Mouse (Mus musculus) stomach, embryonic 15.5 days (tissue): ENCODE results near the gene Klri2. TPM values are rescaled to one million over a fixed set of nuclear protein-coding genes. Genes with fewer than 3 reads are reported as not detected.
"Not testable (repeated sequence)": the region's sequence is repeated elsewhere in the genome, so short reads cannot be mapped to it uniquely, and the experiment has no call there.

Source experiments
- ATAC-seq: fragments of 200-750 bp; cut with Nextera tagmentation; 2 replicates; pipeline ENCODE4 v1.8.0; 2017; ENCODE audit warnings: low read depth, moderate number of reproducible peaks, moderate TSS enrichment; ENCODE audit not compliant: insufficient read depth, low FRiP score
- H3K27ac ChIP-seq: fragments of 300-500 bp; sonication (generic); 2 replicates; pipeline ENCODE4 v1.5.1; 2015; ENCODE audit warnings: mild to moderate bottlenecking, inconsistent platforms
- H3K27me3 ChIP-seq: fragments of 300-500 bp; sonication (generic); replicated peaks from 2 replicates; pipeline ENCODE4 v1.6.1; 2015; ENCODE audit warnings: inconsistent platforms
- H3K36me3 ChIP-seq: fragments of 300-500 bp; sonication (generic); 2 replicates; pipeline ENCODE4 v1.6.1; 2015; ENCODE audit warnings: inconsistent platforms
- H3K4me1 ChIP-seq: fragments of 300-500 bp; sonication (generic); 2 replicates; pipeline ENCODE4 v1.6.1; 2015; ENCODE audit warnings: inconsistent platforms
- H3K4me2 ChIP-seq: fragments of 300-500 bp; sonication (generic); 2 replicates; pipeline ENCODE4 v1.6.1; 2015; ENCODE audit warnings: mild to moderate bottlenecking, inconsistent platforms
- H3K4me3 ChIP-seq: fragments of 300-500 bp; sonication (generic); replicated peaks from 2 replicates; pipeline ENCODE4 v1.5.1; 2015; ENCODE audit warnings: inconsistent platforms
- H3K9ac ChIP-seq: fragments of 300-500 bp; sonication (generic); 2 replicates; pipeline ENCODE4 v1.6.1; 2015; ENCODE audit warnings: inconsistent platforms
- H3K9me3 ChIP-seq: fragments of 300-500 bp; sonication (generic); 2 replicates; pipeline ENCODE4 v1.6.1; 2016; ENCODE audit warnings: inconsistent platforms
- WGBS: fragments of 180-500 bp; shearing (Covaris S2); methylation state at CpG from one replicate; pipeline ENCODE4 v1.1.7; 2015; 5-methylcytosine and 5-hydroxymethylcytosine counted together
- polyA plus RNA-seq: library from polyadenylated mRNA; unstranded; fragments of >200 nt; fragmentation: Nextera tagmentation; extraction: Ambion mirVana; gene quantifications from 2 replicates; pipeline ENCODE4 v1.2.1, GENCODE M21; 2015

Gene Klri2
- polyA plus RNA-seq = 0.03 TPM in 1 of 2 replicates, not detected in the other

DNA sequence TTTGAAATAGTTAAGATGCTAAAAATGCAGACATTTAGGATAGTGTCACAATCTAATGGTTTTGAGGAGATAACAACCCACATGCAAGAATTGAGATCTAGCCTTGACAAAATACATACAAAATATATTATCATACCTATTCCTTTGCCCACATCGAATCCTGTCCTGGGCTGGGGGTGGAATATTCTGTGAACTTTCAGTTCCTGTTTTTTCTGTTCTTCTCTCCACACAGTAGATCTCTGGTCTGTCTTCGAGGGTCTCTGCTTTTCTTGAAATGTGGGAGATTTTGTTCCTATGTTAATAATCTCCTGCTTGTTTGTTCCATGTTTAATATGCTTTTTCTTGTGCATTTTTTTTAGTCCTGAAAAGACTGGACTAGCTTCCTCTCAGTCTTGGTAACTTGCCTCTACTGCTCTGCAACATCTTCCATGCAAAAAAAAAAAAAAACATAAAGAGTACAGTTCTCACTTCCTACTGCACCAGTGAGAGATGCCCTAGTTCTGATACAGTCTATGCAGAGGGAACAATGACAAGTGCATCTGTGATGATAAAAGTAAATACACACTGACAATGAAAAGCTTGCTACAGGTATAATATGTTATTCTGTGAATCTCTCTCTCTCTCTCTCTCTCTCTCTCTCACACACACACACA, at the start of gene Klri2:
Gene Klri2 (minus strand): TSS at position 416 of the 653 bp plus-strand sequence.
- no peaks in the 10 kb centered on the region for H3K36me3 ChIP-seq
- no peaks in the 10 kb centered on the region for H3K27me3 ChIP-seq
- H3K4me3 ChIP-seq = no peak within 1 kb of the TSS
- no peak within 1 kb of the TSS for H3K9ac ChIP-seq
- no peaks in the 10 kb centered on the region for H3K4me1 ChIP-seq
- WGBS = 57% methylated on average over 2 of the region's 2 CpGs
- H3K27ac ChIP-seq = no peak within 1 kb of the TSS
- H3K9me3 ChIP-seq = no peaks in the 10 kb centered on the region
- ATAC-seq = no peak
- no peak within 1 kb of the TSS for H3K4me2 ChIP-seq

DNA sequence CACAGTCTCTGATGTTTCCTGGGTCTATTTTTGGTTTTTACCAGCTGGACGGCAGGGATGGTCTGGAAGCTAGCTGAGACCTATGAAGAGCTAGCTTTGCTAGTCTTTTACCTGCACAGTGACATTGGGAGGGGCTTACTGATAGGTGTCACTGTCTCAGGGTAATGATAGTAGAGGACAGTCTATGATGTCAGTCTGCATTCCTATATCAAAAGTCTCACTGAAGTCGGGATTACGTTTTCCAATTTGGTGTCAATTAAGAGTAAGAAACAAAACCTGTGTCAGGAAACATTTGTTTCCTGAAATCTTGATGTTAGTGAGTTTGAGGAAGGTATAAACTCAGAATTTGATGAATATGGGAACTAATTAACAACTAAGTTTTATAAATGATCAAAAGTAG, 43.9 kb upstream of the Klri2 start, which contains the start of gene Gm156:
Gene Gm156 (minus strand): TSS at position 101 of the 400 bp plus-strand sequence.
- not testable (repeated sequence) for H3K4me2 ChIP-seq, H3K36me3 ChIP-seq, H3K9ac ChIP-seq, ATAC-seq, H3K4me3 ChIP-seq, H3K9me3 ChIP-seq, H3K27me3 ChIP-seq, H3K4me1 ChIP-seq, H3K27ac ChIP-seq
- WGBS = 90% methylated on average over 3 of the region's 3 CpGs

GRCm38 (mm10) chr6:129747654-129748032, 7.4 kb upstream of the Klri2 start:
- H3K9ac ChIP-seq = no peak overlapping the region
- no peak overlapping the region for H3K27ac ChIP-seq
- H3K27me3 ChIP-seq = no peaks in the 10 kb centered on the region
- no peak overlapping the region for H3K4me3 ChIP-seq
- no peaks in the 10 kb centered on the region for H3K9me3 ChIP-seq
- no peaks in the 10 kb centered on the region for H3K4me1 ChIP-seq
- 71% methylated on average over 3 of the region's 3 CpGs for WGBS
- no peak overlapping the region for H3K4me2 ChIP-seq
- H3K36me3 ChIP-seq = no peaks in the 10 kb centered on the region
- ATAC-seq = no peak

GRCm38 (mm10) chr6:129747016-129747653, 6.9 kb upstream of the Klri2 start:
- Histone ChIP-seq H3K9me3 (no peaks in the 10 kb centered on the region), H3K9ac (no peak overlapping the region), H3K36me3 (no peaks in the 10 kb centered on the region), H3K4me3 (no peak overlapping the region), H3K4me2 (no peak overlapping the region), H3K27ac (no peak overlapping the region), H3K27me3 (no peaks in the 10 kb centered on the region), H3K4me1 (no peaks in the 10 kb centered on the region)
- WGBS = 76% methylated on average over 4 of the region's 4 CpGs
- ATAC-seq = no peak

DNA sequence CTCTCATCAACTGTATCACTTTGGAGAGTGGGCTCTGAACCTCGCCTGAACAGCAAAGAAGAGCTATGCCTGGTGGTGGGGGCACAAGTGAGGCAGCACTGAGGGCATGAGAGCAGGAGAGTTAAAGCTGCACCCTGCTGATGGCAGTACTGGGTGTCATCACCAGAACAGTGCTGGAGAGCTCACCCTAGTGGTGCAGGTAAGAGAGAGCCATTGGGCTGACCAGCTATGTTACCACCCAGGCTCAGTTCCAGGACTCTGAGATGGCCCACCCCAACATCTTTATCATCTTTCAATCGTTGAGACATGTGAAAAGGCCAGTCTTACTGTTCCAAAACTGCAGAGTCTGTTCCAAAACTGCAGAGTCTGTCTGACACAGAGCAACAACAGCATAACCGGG, 5.9 kb upstream of the Klri2 start:
- Histone ChIP-seq H3K4me3 (no peak overlapping the region), H3K27ac (no peak overlapping the region), H3K9me3 (no peaks in the 10 kb centered on the region), H3K4me2 (no peak overlapping the region), H3K4me1 (no peaks in the 10 kb centered on the region), H3K9ac (no peak overlapping the region), H3K27me3 (no peaks in the 10 kb centered on the region), H3K36me3 (no peaks in the 10 kb centered on the region)
- 71% methylated on average over 3 of the region's 3 CpGs for WGBS
- ATAC-seq = no peak

DNA sequence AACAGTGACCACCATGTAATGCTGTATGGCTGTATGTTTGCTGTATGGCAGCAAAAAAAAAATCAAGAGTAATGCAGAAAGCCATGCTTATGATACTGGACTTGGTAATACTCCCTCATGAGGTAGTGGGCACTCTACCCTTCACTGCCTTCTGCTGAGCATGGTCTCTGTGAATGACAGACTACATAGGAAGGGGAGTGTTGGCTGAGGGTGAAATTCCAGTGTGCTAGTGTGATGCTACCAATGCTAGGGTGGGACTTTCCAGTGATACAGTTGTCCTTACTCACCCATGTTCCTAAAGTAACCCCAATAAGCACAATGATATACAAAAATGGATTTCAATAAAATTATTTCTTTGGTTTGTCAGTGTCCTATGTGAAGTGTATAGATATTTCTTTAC, 3.9 kb downstream of the Klri2 start:
- ATAC-seq = no peak
- H3K4me1 ChIP-seq = no peaks in the 10 kb centered on the region
- no peak overlapping the region for H3K4me3 ChIP-seq
- no peaks in the 10 kb centered on the region for H3K36me3 ChIP-seq
- no peaks in the 10 kb centered on the region for H3K9me3 ChIP-seq
- no peak overlapping the region for H3K4me2 ChIP-seq
- no peaks in the 10 kb centered on the region for H3K27me3 ChIP-seq
- H3K9ac ChIP-seq = no peak overlapping the region
- no peak overlapping the region for H3K27ac ChIP-seq

- Histone ChIP-seq H3K9me3 (no peaks in the 10 kb centered on the region), H3K36me3 (no peaks in the 10 kb centered on the region), H3K4me1 (no peaks in the 10 kb centered on the region), H3K9ac (no peak overlapping the region), H3K4me2 (no peak overlapping the region), H3K27me3 (no peaks in the 10 kb centered on the region), H3K4me3 (no peak overlapping the region), H3K27ac (no peak overlapping the region)
- 85% methylated on average over 1 of the region's 1 CpGs for WGBS
- no peak for ATAC-seq
These were observed 13.0 kb downstream of the Klri2 start for GRCm38 (mm10) chr6:129727237-129727636.

DNA sequence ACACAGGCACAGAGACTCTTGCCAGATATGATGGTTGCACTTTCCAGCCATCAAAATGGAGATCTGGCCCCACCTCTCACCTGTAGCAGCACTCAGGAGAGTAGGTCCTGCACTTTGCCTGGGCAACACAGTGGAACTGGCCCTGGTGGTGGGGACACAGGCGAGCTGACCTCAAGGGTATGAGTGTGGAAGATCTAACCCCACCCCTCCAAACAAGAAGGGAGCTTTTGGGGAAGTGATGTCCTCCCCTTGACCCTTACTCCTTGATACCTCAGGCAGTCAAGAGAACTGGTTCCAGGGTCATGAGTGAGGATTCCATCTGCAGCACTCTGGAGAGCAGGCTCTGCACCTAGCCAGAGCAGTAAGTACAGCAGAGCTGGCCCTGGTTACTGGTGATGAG, 18.9 kb downstream of the Klri2 start:
- H3K4me3 ChIP-seq = no peak overlapping the region
- WGBS = 62% methylated on average over 1 of the region's 1 CpGs
- H3K4me1 ChIP-seq = no peaks in the 10 kb centered on the region

GRCm38 (mm10) chr6:129720487-129720886, 19.8 kb downstream of the Klri2 start:
- H3K9ac ChIP-seq = no peak overlapping the region
- H3K36me3 ChIP-seq = no peaks in the 10 kb centered on the region
- no peak overlapping the region for H3K4me2 ChIP-seq
- H3K27ac ChIP-seq = no peak overlapping the region
- H3K9me3 ChIP-seq = no peaks in the 10 kb centered on the region
- H3K27me3 ChIP-seq = no peaks in the 10 kb centered on the region
- 14% methylated on average over 3 of the region's 3 CpGs for WGBS
- H3K4me1 ChIP-seq = no peaks in the 10 kb centered on the region
- ATAC-seq = no peak
- H3K4me3 ChIP-seq = no peak overlapping the region

More for the DNA sequence above, 18.9 kb downstream of the Klri2 start:
- Histone ChIP-seq H3K9ac (no peak overlapping the region), H3K9me3 (no peaks in the 10 kb centered on the region), H3K36me3 (no peaks in the 10 kb centered on the region), H3K27ac (no peak overlapping the region), H3K27me3 (no peaks in the 10 kb centered on the region), H3K4me2 (no peak overlapping the region)
- ATAC-seq = no peak; the same call in 1 of the 2 replicates

DNA sequence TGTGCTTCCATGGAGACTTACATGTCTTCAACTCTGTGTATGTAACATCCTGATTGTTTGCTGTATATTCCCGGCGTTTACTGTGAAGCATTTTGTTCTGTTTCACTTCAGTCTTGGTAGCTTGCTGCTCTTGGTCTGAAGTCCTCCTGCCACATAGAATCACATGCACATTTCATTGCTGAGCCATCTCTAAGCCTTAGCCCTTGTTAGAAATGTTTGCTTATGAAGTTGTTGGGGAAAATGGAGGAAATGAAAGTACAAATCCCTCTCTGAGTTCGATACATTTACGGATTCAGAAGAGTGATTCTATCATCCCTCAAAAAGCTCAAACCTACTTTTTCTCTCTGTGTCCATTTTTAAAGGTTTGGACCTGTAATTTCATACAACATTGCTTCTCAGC, 23.3 kb downstream of the Klri2 start, which contains the start of gene Klri1:
Gene Klri1 (minus strand): TSS at position 101 of the 400 bp plus-strand sequence.
- no peak for ATAC-seq
- Histone ChIP-seq H3K4me2 (no peak within 1 kb of the TSS), H3K27me3 (no peaks in the 10 kb centered on the region), H3K9me3 (no peaks in the 10 kb centered on the region), H3K27ac (no peak within 1 kb of the TSS), H3K36me3 (no peaks in the 10 kb centered on the region), H3K4me3 (no peak within 1 kb of the TSS), H3K9ac (no peak within 1 kb of the TSS), H3K4me1 (no peaks in the 10 kb centered on the region)
- WGBS = 83% methylated on average over 4 of the region's 4 CpGs

GRCm38 (mm10) chr6:129713566-129713965, 26.7 kb downstream of the Klri2 start:
- Histone ChIP-seq H3K27me3 (no peaks in the 10 kb centered on the region), H3K9ac (no peak overlapping the region), H3K4me2 (no peak overlapping the region), H3K36me3 (no peaks in the 10 kb centered on the region), H3K27ac (no peak overlapping the region), H3K4me1 (no peaks in the 10 kb centered on the region), H3K4me3 (no peak overlapping the region), H3K9me3 (no peaks in the 10 kb centered on the region)
- 53% methylated on average over 1 of the region's 1 CpGs for WGBS
- no peak for ATAC-seq

- not testable (repeated sequence) for H3K4me2 ChIP-seq, H3K9ac ChIP-seq, H3K9me3 ChIP-seq, H3K27me3 ChIP-seq, H3K36me3 ChIP-seq, H3K4me3 ChIP-seq, H3K4me1 ChIP-seq, H3K27ac ChIP-seq, ATAC-seq
- WGBS = 64% methylated on average over 10 of the region's 10 CpGs
These were observed 48.8 kb downstream of the Klri2 start for GRCm38 (mm10) chr6:129691436-129691835.
